7 mouse cellular contexts compared by ENCODE assay signal in genomic region chr4:124217206-124217605, GRCm38 (mm10).
DNase-seq lines count a peak whose midpoint lies in the region; ATAC-seq and TF ChIP-seq lines count a peak whose summit lies in the region.

No protein-coding gene starts in this region.

- peaks cover 3% of the 10 kb centered on the region; the same call in 1 of the 2 replicates for H3K4me1 ChIP-seq in liver, adult 2 months (ENCODE audit: control insufficient read depth, insufficient read depth, low read length)
- no peaks in the 10 kb centered on the region for H3K4me1 ChIP-seq in liver, embryonic 11.5 days (replicated peaks; ENCODE audit: control insufficient read depth, insufficient read depth, low read length)

- WGBS in liver, adult 2 months: 53% methylated on average over 10 of the region's 10 CpGs
- 42% methylated on average over 10 of the region's 10 CpGs for WGBS in liver, embryonic 11.5 days

- H3K4me2 ChIP-seq in liver, embryonic 11.5 days: no peak overlapping the region

- H3K27ac ChIP-seq in liver, adult 2 months (replicated peaks; ENCODE audit: insufficient read depth, low read depth, low read length): no peak overlapping the region
- no peak overlapping the region for H3K27ac ChIP-seq in liver, embryonic 11.5 days (ENCODE audit: low read depth, low read length)

- H3K27me3 ChIP-seq in liver, adult 2 months (ENCODE audit: control insufficient read depth, insufficient read depth, low read length): no peaks in the 10 kb centered on the region
- H3K27me3 ChIP-seq in liver, embryonic 11.5 days (replicated peaks; ENCODE audit: control insufficient read depth, insufficient read depth, low read length): no peaks in the 10 kb centered on the region

- DNase-seq in liver, adult 2 months (ENCODE audit: extremely low read depth, low read depth, low spot score): peak; percentile 3
- DNase-seq in liver, embryonic 11.5 days (ENCODE audit: low spot score): no peak
- DNase-seq in heart, adult 8-10 months (ENCODE audit: low spot score): peak; percentile 71
- peak; percentile 92 for DNase-seq in kidney, postnatal 10 days
- DNase-seq in skeletal muscle tissue, adult 2 months (ENCODE audit: low read depth, low spot score): peak; percentile 7
- no peak for DNase-seq in spleen, postnatal 4 days (ENCODE audit: low spot score in 2 of 2)

- H3K36me3 ChIP-seq in liver, adult 2 months (ENCODE audit: control insufficient read depth, insufficient read depth, low read length): no peaks in the 10 kb centered on the region
- H3K36me3 ChIP-seq in liver, embryonic 11.5 days (ENCODE audit: control insufficient read depth, insufficient read depth, low read length): no peaks in the 10 kb centered on the region

- H3K4me3 ChIP-seq in liver, adult 2 months (ENCODE audit: insufficient read depth, low read depth, low read length): no peak overlapping the region
- H3K4me3 ChIP-seq in liver, embryonic 11.5 days (ENCODE audit: low read depth, low read length): no peak overlapping the region

- H3K79me2 ChIP-seq in liver, adult 2 months (ENCODE audit: control insufficient read depth, insufficient read depth, low read length): no peaks in the 10 kb centered on the region

- no peak for TF ChIP-seq POLR2A in liver, adult 2 months (IDR thresholded peaks at IDR 0.05; ENCODE audit: extremely low read depth, insufficient read depth, low read length)

- no peak overlapping the region for H3K9ac ChIP-seq in liver, adult 2 months (ENCODE audit: low read depth, low read length)
- no peak overlapping the region for H3K9ac ChIP-seq in liver, embryonic 11.5 days (ENCODE audit: low read depth, low read length)

- no peaks in the 10 kb centered on the region for H3K9me3 ChIP-seq in liver, embryonic 11.5 days (ENCODE audit: control insufficient read depth, low read length)

- TF ChIP-seq CTCF in liver, adult 2 months (IDR thresholded peaks at IDR 0.05; ENCODE audit: low read depth, low read length): no peak

- no peak for ATAC-seq in liver, embryonic 11.5 days (replicated peaks; ENCODE audit: low FRiP score)
- ATAC-seq in common myeloid progenitor, adult 5-6 weeks (replicated peaks; ENCODE audit: low read depth, poor library complexity, severe bottlenecking): 0 out of 2 replicates have a peak, but pooled peaks have one; percentile 36

Comparison
In these comparisons a context has a peak if more than half of its experiments do, and no peak if none do; other contexts are left out.
1. DNase-seq: peak in liver, adult 2 months (single experiment), heart, adult 8-10 months (single experiment), kidney, postnatal 10 days (single experiment) and skeletal muscle tissue, adult 2 months (single experiment); none in liver, embryonic 11.5 days (single experiment) and spleen, postnatal 4 days (0 of 2).